Mouse (Mus musculus): ENCODE measurements around the gene Mapk1. TPM values are rescaled to one million over a fixed set of nuclear protein-coding genes. Genes with fewer than 3 reads are reported as not detected.
"Not testable (repeated sequence)": the region's sequence is repeated elsewhere in the genome, so short reads cannot be mapped to it uniquely, and the experiment has no call there.

The Mapk1 gene
- polyA plus RNA-seq, 1 experiment from 2014 or later = 181 TPM

GRCm38 (mm10) chr16:16994426-16995052 is 11.4 kb downstream of the Mapk1 start:
- ATAC-seq (ENCODE audit: insufficient read depth) (no peak), DNase-seq (no peak)
- TF ChIP-seq CTCF (IDR thresholded peaks at IDR 0.05; ENCODE audit: low read depth) = no peak
- Histone ChIP-seq H3K4me3 (ENCODE audit: low read depth, low read length) (no peak overlapping the region), H3K36me3 (ENCODE audit: insufficient read depth) (no peaks in the 10 kb centered on the region), H3K4me1 (ENCODE audit: insufficient read depth) (no peaks in the 10 kb centered on the region), H3K4me2 (no peak overlapping the region), H3K27me3 (ENCODE audit: insufficient read depth, low read length) (no peaks in the 10 kb centered on the region), H3K9ac (no peak overlapping the region), H3K27ac (ENCODE audit: low read depth) (no peak overlapping the region), H3K9me3 (ENCODE audit: low read depth, low read length) (no peaks in the 10 kb centered on the region)
- 78% methylated on average over 4 of the region's 4 CpGs for WGBS

DNA sequence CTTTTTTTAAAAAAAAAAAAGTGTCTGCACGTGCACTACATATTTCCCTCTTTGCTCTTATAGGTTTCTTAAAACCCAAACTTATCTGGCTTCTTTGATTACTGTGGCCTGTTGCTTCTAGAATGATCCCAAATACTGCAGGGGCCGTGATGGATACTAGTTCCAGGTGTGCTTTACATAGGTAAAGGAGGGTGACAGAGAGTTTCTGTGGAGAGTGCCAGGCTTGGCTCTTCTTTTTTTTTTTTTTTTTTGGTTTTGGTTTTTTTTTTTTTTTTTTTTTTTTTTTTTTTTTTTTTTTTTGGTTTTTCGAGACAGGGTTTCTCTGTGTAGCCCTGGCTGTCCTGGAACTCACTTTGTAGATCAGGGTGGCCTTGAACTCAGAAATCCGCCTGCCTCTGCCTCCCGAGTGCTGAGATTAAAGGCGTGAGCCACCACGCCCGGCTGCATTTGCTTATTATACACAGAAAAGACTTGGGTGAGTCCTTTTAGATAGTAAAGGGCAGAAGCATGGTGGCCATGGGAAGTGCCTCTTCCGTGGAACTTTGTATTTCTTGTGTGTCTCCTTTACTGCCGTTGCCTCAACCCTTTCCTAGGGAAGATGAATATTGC is 13.0 kb downstream of the Mapk1 start:
- not testable (repeated sequence) for H3K4me3 ChIP-seq (ENCODE audit: low read depth, low read length); H3K4me2 ChIP-seq; H3K9ac ChIP-seq; H3K36me3 ChIP-seq (ENCODE audit: insufficient read depth); ATAC-seq (ENCODE audit: insufficient read depth); H3K27me3 ChIP-seq (ENCODE audit: insufficient read depth, low read length); H3K9me3 ChIP-seq (ENCODE audit: low read depth, low read length); H3K4me1 ChIP-seq (ENCODE audit: insufficient read depth); H3K27ac ChIP-seq (ENCODE audit: low read depth); DNase-seq
- WGBS = 90% methylated on average over 10 of the region's 10 CpGs

GRCm38 (mm10) chr16:17001109-17001508 is 17.9 kb downstream of the Mapk1 start:
- no peak for TF ChIP-seq CTCF (IDR thresholded peaks at IDR 0.05; ENCODE audit: low read depth)
- Histone ChIP-seq H3K27me3 (ENCODE audit: insufficient read depth, low read length) (no peaks in the 10 kb centered on the region), H3K4me3 (ENCODE audit: low read depth, low read length) (no peak overlapping the region), H3K9me3 (ENCODE audit: low read depth, low read length) (no peaks in the 10 kb centered on the region), H3K9ac (no peak overlapping the region), H3K4me2 (no peak overlapping the region), H3K4me1 (ENCODE audit: insufficient read depth) (no peaks in the 10 kb centered on the region), H3K27ac (ENCODE audit: low read depth) (no peak overlapping the region), H3K36me3 (ENCODE audit: insufficient read depth) (no peaks in the 10 kb centered on the region; the same call in 1 of the 2 replicates)
- DNase-seq = no peak
- WGBS = 91% methylated on average over 3 of the region's 3 CpGs
- no peak for ATAC-seq (ENCODE audit: insufficient read depth)

GRCm38 (mm10) chr16:17007070-17007469 is 23.9 kb downstream of the Mapk1 start:
- Histone ChIP-seq H3K27ac (ENCODE audit: low read depth) (no peak overlapping the region), H3K36me3 (ENCODE audit: insufficient read depth) (no peaks in the 10 kb centered on the region), H3K9me3 (ENCODE audit: low read depth, low read length) (no peaks in the 10 kb centered on the region), H3K4me3 (ENCODE audit: low read depth, low read length) (no peak overlapping the region), H3K9ac (no peak overlapping the region), H3K4me2 (no peak overlapping the region), H3K27me3 (ENCODE audit: insufficient read depth, low read length) (no peaks in the 10 kb centered on the region), H3K4me1 (ENCODE audit: insufficient read depth) (no peaks in the 10 kb centered on the region)
- ATAC-seq (ENCODE audit: insufficient read depth) (no peak), DNase-seq (no peak)
- WGBS = 76% methylated on average over 1 of the region's 1 CpGs
- TF ChIP-seq CTCF (IDR thresholded peaks at IDR 0.05; ENCODE audit: low read depth) = no peak

DNA sequence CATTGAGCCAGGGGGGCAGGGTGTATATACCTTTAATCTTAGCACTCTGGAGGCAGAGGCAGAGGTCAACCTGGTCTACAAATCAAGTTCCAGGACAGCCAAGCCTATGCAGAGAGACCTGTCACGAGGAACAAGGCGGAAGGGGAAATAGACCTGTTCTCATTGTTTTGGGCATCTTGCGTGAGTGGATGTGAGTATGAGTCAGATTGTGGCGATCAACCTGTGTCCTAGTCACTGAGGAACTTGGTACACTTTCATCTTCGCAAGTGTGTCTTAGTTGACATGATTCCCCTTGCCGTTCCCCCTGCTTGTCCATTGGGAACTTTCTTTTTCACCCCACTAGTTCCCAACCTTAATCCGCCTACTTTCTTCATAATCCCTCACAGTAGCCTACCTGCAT is 26.9 kb downstream of the Mapk1 start:
- no peaks in the 10 kb centered on the region for H3K9me3 ChIP-seq (ENCODE audit: low read depth, low read length)
- no peak for DNase-seq
- 93% methylated on average over 7 of the region's 7 CpGs for WGBS
- no peaks in the 10 kb centered on the region for H3K4me1 ChIP-seq (ENCODE audit: insufficient read depth)
- no peak for TF ChIP-seq CTCF (IDR thresholded peaks at IDR 0.05; ENCODE audit: low read depth)
- no peak overlapping the region for H3K4me3 ChIP-seq (ENCODE audit: low read depth, low read length)
- H3K27ac ChIP-seq (ENCODE audit: low read depth) = no peak overlapping the region
- no peaks in the 10 kb centered on the region for H3K36me3 ChIP-seq (ENCODE audit: insufficient read depth)
- no peak overlapping the region for H3K9ac ChIP-seq
- ATAC-seq (ENCODE audit: insufficient read depth) = no peak
- no peaks in the 10 kb centered on the region for H3K27me3 ChIP-seq (ENCODE audit: insufficient read depth, low read length)
- no peak overlapping the region for H3K4me2 ChIP-seq

GRCm38 (mm10) chr16:17012583-17012982 is 29.4 kb downstream of the Mapk1 start:
- ATAC-seq (ENCODE audit: insufficient read depth) (no peak), DNase-seq (peak; percentile 27)
- no peak overlapping the region for H3K27ac ChIP-seq (ENCODE audit: low read depth)
- H3K27me3 ChIP-seq (ENCODE audit: insufficient read depth, low read length) = no peaks in the 10 kb centered on the region
- no peaks in the 10 kb centered on the region for H3K9me3 ChIP-seq (ENCODE audit: low read depth, low read length)
- H3K36me3 ChIP-seq (ENCODE audit: insufficient read depth) = peaks cover 12% of the 10 kb centered on the region
- H3K4me1 ChIP-seq (ENCODE audit: insufficient read depth) = no peaks in the 10 kb centered on the region
- H3K4me2 ChIP-seq = no peak overlapping the region
- H3K4me3 ChIP-seq (ENCODE audit: low read depth, low read length) = no peak overlapping the region
- TF ChIP-seq CTCF (IDR thresholded peaks at IDR 0.05; ENCODE audit: low read depth) = no peak
- H3K9ac ChIP-seq = no peak overlapping the region
- 88% methylated on average over 1 of the region's 1 CpGs for WGBS

DNA sequence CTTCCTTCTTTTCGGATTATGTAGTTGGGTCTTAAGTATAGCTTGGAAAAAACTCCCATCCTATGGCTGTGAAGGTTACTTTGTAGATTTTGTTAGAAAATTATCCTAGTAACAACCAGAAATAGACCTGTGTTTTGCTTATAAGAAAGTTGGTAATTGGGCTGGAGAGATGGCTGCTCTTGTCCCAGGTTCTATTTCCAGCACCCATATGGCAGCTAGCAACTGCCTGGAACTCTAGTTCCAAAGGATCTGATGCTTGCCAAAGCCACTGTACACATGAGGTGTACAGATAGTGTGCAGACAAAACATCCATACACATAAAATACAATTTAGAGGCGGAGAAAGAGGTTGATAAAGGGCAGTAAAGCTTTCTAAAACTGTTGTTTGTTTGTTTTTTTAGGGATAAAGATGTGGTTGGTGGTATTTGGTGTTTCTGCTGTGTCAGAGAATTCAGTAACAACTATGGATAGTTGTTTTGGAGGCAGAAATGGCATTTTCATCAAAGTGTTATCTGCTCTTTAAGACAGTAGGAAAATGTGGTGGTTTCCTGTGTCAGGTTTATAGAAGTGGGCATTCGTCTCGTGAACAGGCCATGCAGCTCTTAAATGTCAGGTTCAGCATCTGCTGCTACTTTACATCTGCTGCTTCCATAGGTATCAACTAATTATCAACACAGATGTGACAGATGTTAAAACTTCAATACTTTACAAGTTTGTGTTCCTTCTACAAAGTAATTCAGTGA is 32.1 kb downstream of the Mapk1 start:
- no peak overlapping the region for H3K4me3 ChIP-seq (ENCODE audit: low read depth, low read length)
- no peaks in the 10 kb centered on the region for H3K9me3 ChIP-seq (ENCODE audit: low read depth, low read length)
- WGBS = 76% methylated on average over 4 of the region's 4 CpGs
- H3K36me3 ChIP-seq (ENCODE audit: insufficient read depth) = peaks cover 35% of the 10 kb centered on the region
- ATAC-seq (ENCODE audit: insufficient read depth) (no peak), DNase-seq (no peak)
- no peaks in the 10 kb centered on the region for H3K4me1 ChIP-seq (ENCODE audit: insufficient read depth)
- TF ChIP-seq CTCF (IDR thresholded peaks at IDR 0.05; ENCODE audit: low read depth) = no peak
- H3K4me2 ChIP-seq = no peak overlapping the region
- no peaks in the 10 kb centered on the region for H3K27me3 ChIP-seq (ENCODE audit: insufficient read depth, low read length)
- H3K27ac ChIP-seq (ENCODE audit: low read depth) = no peak overlapping the region
- no peak overlapping the region for H3K9ac ChIP-seq
